Mouse (Mus musculus) embryonic facial prominence, embryonic 11.5 days (tissue): ENCODE measurements around the gene Wdr24. TPM values are rescaled to one million over a fixed set of nuclear protein-coding genes. Genes with fewer than 3 reads are reported as not detected.
A peak's percentile ranks its signal among the peaks of the same experiment; 100 is the strongest.

ENCODE experiments used
- ATAC-seq: fragments of 200-750 bp; cut with Nextera tagmentation; replicated peaks from 2 replicates; pipeline ENCODE4 v1.8.0; 2017; ENCODE audit warnings: low read depth; ENCODE audit not compliant: insufficient number of reproducible peaks, low FRiP score, low TSS enrichment
- DNase-seq: peaks from one replicate; pipeline ENCODE4 v3.0.0-alpha.2; 2015; ENCODE audit warnings: low spot score
- H3K27ac ChIP-seq: fragments of 300-500 bp; sonication (generic); replicated peaks from 2 replicates; pipeline ENCODE4 v1.5.1; 2014; ENCODE audit warnings: mild to moderate bottlenecking, low read depth, low read length, control low read depth
- H3K27me3 ChIP-seq: fragments of 300-500 bp; sonication (generic); 2 replicates; pipeline ENCODE4 v1.6.1; 2014; ENCODE audit warnings: mild to moderate bottlenecking, low read length, moderate library complexity, mixed read lengths; ENCODE audit not compliant: control insufficient read depth, insufficient read depth
- H3K36me3 ChIP-seq: fragments of 300-500 bp; sonication (generic); replicated peaks from 2 replicates; pipeline ENCODE4 v1.6.1; 2014; ENCODE audit warnings: low read depth, mild to moderate bottlenecking, low read length, moderate library complexity, mixed read lengths; ENCODE audit not compliant: control insufficient read depth, insufficient read depth
- H3K4me1 ChIP-seq: fragments of 300-500 bp; sonication (generic); 2 replicates; pipeline ENCODE4 v1.6.1; 2014; ENCODE audit warnings: low read length, mixed read lengths; ENCODE audit not compliant: control insufficient read depth, insufficient read depth
- H3K4me2 ChIP-seq: fragments of 300-500 bp; sonication (generic); 2 replicates; pipeline ENCODE4 v1.6.1; 2014; ENCODE audit warnings: low read depth, mild to moderate bottlenecking, control low read depth, low read length, moderate library complexity
- H3K4me3 ChIP-seq: fragments of 300-500 bp; sonication (generic); 2 replicates; pipeline ENCODE4 v1.5.1; 2014; ENCODE audit warnings: low read depth, low read length, control low read depth
- H3K9ac ChIP-seq: fragments of 300-500 bp; sonication (generic); replicated peaks from 2 replicates; pipeline ENCODE4 v1.6.1; 2014; ENCODE audit warnings: mild to moderate bottlenecking, control low read depth, low read length
- H3K9me3 ChIP-seq: fragments of 300-500 bp; sonication (generic); replicated peaks from 2 replicates; pipeline ENCODE4 v1.6.1; 2016; ENCODE audit warnings: mild to moderate bottlenecking, low read length, inconsistent platforms, mixed read lengths; ENCODE audit not compliant: control insufficient read depth
- WGBS: fragments of 180-500 bp; shearing (Covaris S2); extraction: QIAGEN DNeasy Blood & Tissue Kit; methylation state at CpG from one replicate; pipeline ENCODE4 v1.1.7; 2014; 5-methylcytosine and 5-hydroxymethylcytosine counted together
- polyA plus RNA-seq: library from polyadenylated mRNA; unstranded; fragments of >200 nt; fragmentation: Nextera tagmentation; extraction: Ambion mirVana; gene quantifications from 2 replicates; pipeline ENCODE4 v1.2.1, GENCODE M21; 2014

Gene Wdr24
- polyA plus RNA-seq, 1 experiment from 2014 or later, result 24.5 TPM

DNA sequence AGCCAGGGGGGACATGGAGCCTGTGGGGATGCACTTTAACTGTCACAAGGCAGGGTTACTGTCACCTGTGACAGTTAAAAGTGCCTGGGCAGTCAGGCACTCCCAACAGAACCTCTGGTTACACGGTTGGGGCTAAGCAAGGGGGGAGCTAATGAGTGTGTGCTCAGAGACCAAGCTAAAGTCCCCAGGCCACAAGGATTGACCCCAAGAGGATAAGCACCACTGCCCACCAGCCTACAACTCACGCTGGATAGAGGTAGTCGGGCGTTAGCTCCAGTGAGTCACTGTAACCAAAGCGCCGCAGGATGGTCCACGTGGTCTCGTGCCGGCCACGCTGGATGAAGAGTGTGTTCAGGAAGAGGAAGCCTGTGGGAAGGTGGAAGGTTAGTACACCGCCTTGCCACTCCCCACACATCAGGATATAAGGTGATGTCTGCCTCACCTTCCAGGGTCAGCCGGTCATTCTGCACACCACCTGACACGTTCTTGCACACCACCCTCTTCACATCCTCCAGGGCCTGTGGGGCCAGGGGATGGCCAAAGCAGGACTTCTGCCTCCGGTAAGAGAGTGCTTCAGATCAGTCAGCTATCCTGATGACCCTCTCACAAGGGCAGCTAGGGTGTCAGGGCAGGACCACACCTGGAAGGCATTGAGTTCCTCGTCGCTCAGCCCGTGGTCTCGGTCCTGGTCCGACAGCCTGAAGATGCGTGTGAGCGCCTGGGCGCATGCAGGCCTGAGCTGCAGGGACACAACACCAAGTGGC is 17.9 kb downstream of the Wdr24 start, which contains the start of gene Gm20683:
Gm20683 (minus strand) TSS at position 647 of the 764 bp plus-strand sequence.
- Histone ChIP-seq H3K27me3 (no peaks in the 10 kb centered on the region), H3K9me3 (no peaks in the 10 kb centered on the region), H3K4me2 (no peak within 1 kb of the TSS), H3K36me3 (peaks cover 14% of the 10 kb centered on the region), H3K4me3 (no peak within 1 kb of the TSS), H3K9ac (no peak within 1 kb of the TSS), H3K27ac (no peak within 1 kb of the TSS), H3K4me1 (peaks cover 10% of the 10 kb centered on the region)
- ATAC-seq (no peak), DNase-seq (no peak)
- WGBS, result 93% methylated on average over 22 of the region's 22 CpGs

DNA sequence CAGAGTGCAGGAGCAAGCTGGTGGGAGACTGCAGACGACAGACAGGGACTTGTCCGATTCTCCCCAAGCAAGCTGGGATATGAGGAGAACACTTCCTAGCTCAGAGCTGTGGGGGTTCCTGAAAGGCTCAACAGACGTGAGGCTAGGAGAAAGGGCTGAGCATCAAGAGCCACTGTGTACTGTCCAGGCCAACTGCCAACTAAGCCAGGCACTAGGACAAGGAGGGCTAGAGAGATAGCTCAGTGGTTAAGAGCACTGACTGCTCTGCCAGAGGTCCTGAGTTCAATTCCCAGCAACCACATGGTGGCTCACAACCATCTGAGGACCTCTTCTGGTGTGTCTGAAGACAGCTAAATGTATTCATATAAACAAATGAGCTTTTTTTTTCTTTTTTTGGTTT is 19.1 kb downstream of the Wdr24 start:
- Histone ChIP-seq H3K4me2 (no peak overlapping the region), H3K9ac (no peak overlapping the region), H3K36me3 (peaks cover 14% of the 10 kb centered on the region), H3K27ac (no peak overlapping the region), H3K27me3 (no peaks in the 10 kb centered on the region), H3K9me3 (no peaks in the 10 kb centered on the region), H3K4me3 (no peak overlapping the region), H3K4me1 (peaks cover 3% of the 10 kb centered on the region)
- no peak for DNase-seq
- ATAC-seq, result no peak
- WGBS, result 84% methylated on average over 3 of the region's 3 CpGs

DNA sequence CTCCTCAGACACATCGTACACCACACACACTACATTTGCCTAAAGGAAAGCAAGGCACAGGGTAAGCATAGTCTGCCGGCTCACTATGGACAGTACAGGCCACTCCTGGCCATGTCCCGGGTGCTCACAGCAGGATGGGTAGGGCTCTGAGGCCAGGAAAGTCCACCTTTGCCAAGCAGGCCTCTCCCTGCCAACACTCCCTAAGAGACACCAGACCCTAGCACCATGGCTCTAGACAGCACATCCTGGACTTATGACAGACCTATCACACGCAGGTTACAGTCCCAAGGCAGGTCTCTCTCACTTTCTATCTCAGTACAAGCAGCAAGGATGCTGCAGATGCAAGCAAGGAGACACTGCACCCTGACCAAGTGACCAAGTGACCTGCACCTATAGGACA is 19.7 kb downstream of the Wdr24 start:
- Histone ChIP-seq H3K4me3 (no peak overlapping the region), H3K4me2 (no peak overlapping the region; the same call in 1 of the 2 replicates), H3K9ac (peak overlapping the region; percentile 20; the same call in 1 of the 2 replicates), H3K36me3 (peaks cover 14% of the 10 kb centered on the region), H3K9me3 (no peaks in the 10 kb centered on the region), H3K27ac (no peak overlapping the region), H3K4me1 (peaks cover 3% of the 10 kb centered on the region), H3K27me3 (no peaks in the 10 kb centered on the region)
- no peak for ATAC-seq
- DNase-seq, result no peak
- WGBS, result 93% methylated on average over 4 of the region's 4 CpGs

DNA sequence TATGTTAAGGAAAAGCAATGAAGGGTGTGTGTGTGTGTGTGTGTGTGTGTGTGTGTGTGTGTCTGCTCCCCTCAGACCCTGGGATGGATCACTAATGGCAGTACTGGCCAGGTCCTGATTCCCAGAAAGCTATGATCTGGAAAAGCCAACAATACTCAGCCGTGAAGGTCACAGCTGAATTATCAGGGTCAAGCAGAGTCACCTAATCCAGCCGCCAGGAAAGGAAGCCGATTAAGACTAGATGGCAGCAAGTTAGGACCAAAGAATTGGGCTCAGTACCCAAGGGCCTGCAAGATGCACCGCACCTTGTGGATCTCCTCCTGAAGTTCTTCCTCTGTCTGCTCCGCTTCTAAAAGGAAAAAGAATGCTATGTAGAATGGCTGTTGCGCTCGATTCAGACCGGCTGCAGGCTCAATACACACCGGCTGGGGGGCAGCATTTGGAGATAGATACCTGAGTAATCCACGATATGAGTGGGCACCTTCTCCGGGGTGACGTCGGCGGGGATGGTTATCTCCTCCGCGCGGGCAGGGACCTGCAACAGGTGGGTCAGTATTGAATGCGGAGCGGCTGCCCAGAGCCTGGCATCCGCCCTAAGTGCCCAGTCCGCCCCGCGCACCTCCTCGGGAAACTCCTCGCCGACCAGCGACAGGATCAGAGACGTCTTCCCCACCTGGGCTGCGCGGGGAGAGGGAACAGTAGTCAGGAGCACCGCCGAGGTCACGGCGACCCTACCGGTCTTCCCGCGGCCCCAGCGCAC is 20.4 kb downstream of the Wdr24 start:
- Histone ChIP-seq H3K27me3 (no peaks in the 10 kb centered on the region), H3K9ac (peak overlapping the region; percentile 82), H3K27ac (peak overlapping the region; percentile 47; the same call in 1 of the 2 replicates), H3K4me1 (peaks cover 3% of the 10 kb centered on the region), H3K9me3 (no peaks in the 10 kb centered on the region), H3K4me3 (peak overlapping the region; percentile 84), H3K36me3 (peaks cover 16% of the 10 kb centered on the region), H3K4me2 (peak overlapping the region; percentile 89)
- ATAC-seq (peak; percentile 2; the same call in 1 of the 2 replicates), DNase-seq (no peak)
- 3% methylated on average over 36 of the region's 38 CpGs for WGBS

DNA sequence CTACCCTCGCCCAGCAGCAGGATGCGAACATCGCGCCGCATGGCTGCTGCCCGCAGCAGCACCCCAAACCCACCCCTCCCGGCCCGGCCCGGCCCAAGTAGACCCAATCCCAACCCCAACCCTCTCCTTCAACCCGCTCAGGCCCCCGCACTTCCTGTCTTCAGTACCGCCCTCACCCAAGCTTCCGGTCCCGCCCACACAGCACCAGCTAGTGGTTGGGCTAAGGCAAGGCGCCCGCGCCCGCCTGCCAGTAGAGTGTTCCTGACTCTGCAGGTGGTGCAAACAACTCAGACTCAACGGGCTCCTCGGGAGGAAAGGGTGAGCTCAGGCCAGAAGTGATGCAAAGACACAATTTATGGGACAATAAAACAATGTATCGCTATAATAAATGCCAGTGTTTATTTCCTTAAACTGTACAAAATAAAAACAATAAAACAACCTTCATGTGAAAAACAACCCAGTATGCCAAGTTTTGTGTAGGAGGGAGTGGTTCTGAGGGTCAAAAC is 21.0 kb downstream of the Wdr24 start, which contains the start of gene Rhot2:
Rhot2 (minus strand) TSS at position 456 of the 506 bp plus-strand sequence.
- Histone ChIP-seq H3K36me3 (peaks cover 14% of the 10 kb centered on the region), H3K9me3 (no peaks in the 10 kb centered on the region), H3K4me1 (peaks cover 3% of the 10 kb centered on the region), H3K27me3 (no peaks in the 10 kb centered on the region), H3K27ac (peak within 1 kb of the TSS; percentile 47; the same call in 1 of the 2 replicates), H3K9ac (peak within 1 kb of the TSS; percentile 82), H3K4me3 (peak within 1 kb of the TSS; percentile 84), H3K4me2 (peak within 1 kb of the TSS; percentile 89)
- WGBS, result under 1% methylated on average over 20 of the region's 21 CpGs
- DNase-seq (peak; percentile 97), ATAC-seq (peak; percentile 93)

DNA sequence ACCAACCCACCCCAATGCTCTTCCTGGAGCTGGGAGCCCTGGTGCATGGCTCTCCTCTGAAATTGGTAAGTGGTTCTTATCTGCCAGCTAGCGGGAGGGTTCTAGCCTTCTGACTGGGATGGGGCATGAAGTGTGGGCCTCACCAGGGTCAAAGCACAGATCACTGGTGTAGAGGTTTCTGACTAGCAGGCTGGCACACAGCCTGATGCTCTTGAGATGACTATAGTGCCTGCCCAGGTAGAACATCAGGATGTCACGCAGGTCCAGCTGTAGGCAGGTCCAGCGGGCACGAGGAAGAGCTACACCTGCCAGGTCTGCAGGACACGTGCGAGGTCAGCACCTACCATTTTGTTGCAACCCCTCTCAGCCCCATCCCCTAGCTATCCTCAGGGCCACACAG is 36.8 kb downstream of the Wdr24 start:
- Histone ChIP-seq H3K9me3 (no peaks in the 10 kb centered on the region), H3K27me3 (no peaks in the 10 kb centered on the region), H3K27ac (no peak overlapping the region), H3K4me1 (peaks cover 9% of the 10 kb centered on the region), H3K9ac (peak overlapping the region; percentile 75), H3K4me2 (peak overlapping the region; percentile 81; the same call in 1 of the 2 replicates), H3K4me3 (peak overlapping the region; percentile 54; the same call in 1 of the 2 replicates), H3K36me3 (no peaks in the 10 kb centered on the region)
- DNase-seq (no peak), ATAC-seq (no peak)
- WGBS, result 94% methylated on average over 6 of the region's 6 CpGs

DNA sequence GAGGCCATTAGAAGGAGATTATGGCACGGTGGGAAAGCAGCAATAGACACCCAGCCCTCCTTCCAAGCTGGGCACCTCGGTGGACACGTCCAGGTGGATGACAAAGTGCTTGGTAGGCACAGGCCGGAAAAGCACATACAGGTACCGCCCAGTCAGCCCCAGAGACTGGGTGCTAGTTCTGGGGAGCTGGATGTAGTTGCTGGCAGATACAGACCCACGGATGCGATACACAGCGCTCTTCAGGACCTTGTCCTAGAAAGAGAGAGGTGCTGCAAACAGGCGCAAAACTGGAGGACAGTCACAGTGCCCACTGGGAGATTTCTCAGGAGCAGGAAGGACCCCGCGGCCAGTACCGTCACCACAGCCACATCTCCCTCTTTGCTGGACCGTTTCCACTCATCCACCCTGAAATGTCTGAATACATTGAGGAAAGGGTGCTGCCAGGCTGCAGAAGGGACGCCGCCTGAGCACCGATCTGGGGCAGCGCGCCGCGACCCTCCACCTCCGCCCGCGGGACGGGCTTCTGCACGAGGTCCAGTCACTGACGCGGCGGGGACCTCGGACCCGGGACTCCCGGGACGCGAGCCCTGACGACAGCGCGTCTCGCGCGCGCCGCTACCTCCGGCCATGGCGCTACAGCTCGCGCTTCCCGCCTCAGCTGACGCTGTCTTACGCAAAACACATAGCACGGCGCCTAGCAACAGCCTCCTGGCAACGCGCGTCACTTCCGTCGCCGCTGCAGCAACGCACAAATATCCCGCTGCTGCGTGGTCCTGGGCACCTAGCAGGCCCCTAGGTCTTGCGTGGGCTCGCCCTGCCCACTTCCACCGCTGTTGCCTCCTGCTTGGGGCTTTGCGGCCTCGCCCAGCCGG is 37.6 kb downstream of the Wdr24 start, which contains the start of gene Wdr90:
Wdr90 (minus strand) TSS at position 670 of the 872 bp plus-strand sequence.
- 4% methylated on average over 65 of the region's 65 CpGs for WGBS
- Histone ChIP-seq H3K4me2 (peak within 1 kb of the TSS; percentile 81), H3K4me3 (peak within 1 kb of the TSS; percentile 54), H3K4me1 (peaks cover 9% of the 10 kb centered on the region), H3K36me3 (no peaks in the 10 kb centered on the region), H3K9ac (peak within 1 kb of the TSS; percentile 75), H3K27me3 (no peaks in the 10 kb centered on the region), H3K9me3 (no peaks in the 10 kb centered on the region), H3K27ac (peak within 1 kb of the TSS; percentile 76)
- peak; percentile 96 for DNase-seq
- peak; percentile 90 for ATAC-seq
